Mouse (Mus musculus) gastrocnemius, adult 2 months (tissue): ENCODE data around the gene Fbxl8. TPM values are rescaled to one million over a fixed set of nuclear protein-coding genes. Genes with fewer than 3 reads are reported as not detected.
A peak's percentile ranks its signal among the peaks of the same experiment; 100 is the strongest.

Experiments
- DNase-seq: peaks from one replicate; pipeline ENCODE4 v3.0.0; 2022
- H3K27ac ChIP-seq: fragments of 200-600 bp; 2 replicates; pipeline ENCODE4 v1.8.1; 2022; ENCODE audit warnings: mild to moderate bottlenecking
- H3K4me3 ChIP-seq: fragments of 200-600 bp; 2 replicates; pipeline ENCODE4 v1.8.1; 2022; ENCODE audit warnings: mild to moderate bottlenecking, moderate library complexity
- CTCF ChIP-seq: fragments of 200-600 bp; IDR thresholded peaks from 2 replicates; pipeline ENCODE4 v1.8.1; 2022; ENCODE audit warnings: antibody characterized with exemption, mild to moderate bottlenecking, moderate library complexity
- intact Hi-C: fragments of 180-260 bp; cut with DNase I; formaldehyde crosslinking; loops from one replicate; pipeline ENCODE4 v1.15.1; 2025
- total RNA-seq, 2 experiments: library from RNA; stranded (reverse); gene quantifications; 2 replicates each; pipeline ENCODE4 v1.2.3; 2021

Fbxl8 gene
- total RNA-seq, 2 experiments from 2014 or later, result 1.0 to 1.1 TPM

GRCm38 (mm10) chr8:105237442-105238142 is 26.9 kb upstream of the Fbxl8 start:
- no peak for TF ChIP-seq CTCF
- Histone ChIP-seq H3K4me3 (no peak overlapping the region), H3K27ac (no peak overlapping the region)
- no peak for DNase-seq
- intact Hi-C loops, result no loop called here

DNA sequence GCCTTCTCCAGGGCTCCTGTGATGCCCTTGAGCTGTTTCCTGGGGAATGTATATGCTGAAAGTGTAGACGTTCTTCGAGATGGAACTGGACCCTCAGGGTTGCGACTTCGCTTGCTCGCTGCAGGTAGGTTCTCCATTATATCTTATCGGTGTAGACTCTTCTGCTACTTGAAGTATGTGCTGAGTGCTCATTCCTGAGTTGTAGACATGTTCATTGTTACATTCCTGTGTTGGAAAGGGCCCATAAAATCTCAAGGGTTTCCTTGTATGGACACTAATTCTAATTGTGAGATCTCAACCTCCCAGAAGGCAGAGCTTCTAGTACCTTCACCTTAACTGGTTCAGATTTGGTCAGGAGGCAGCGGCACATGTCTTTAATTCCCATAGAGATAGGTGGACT is 23.4 kb upstream of the Fbxl8 start:
- no peak for TF ChIP-seq CTCF
- intact Hi-C loops, result no loop called here
- H3K27ac ChIP-seq, result no peak overlapping the region
- no peak overlapping the region for H3K4me3 ChIP-seq
- no peak for DNase-seq

DNA sequence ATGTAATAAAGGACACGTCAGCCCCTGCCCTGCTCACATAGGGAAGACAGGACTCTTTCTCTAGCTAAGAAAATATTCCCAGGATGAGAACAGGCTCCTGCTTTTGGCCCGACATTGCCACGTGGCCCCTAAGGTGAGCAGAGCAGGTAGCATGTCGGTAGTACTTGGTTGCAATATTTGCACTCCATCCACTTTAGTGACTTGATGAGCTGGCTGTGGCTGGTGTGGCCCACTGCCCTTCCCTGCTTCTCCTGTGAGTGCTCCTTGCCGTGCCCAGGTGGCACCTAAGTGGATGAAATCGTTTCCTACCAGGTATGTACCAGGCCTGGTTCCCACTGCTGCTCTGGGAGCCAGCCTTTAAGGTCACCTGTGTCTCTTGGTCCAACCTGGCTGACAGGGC is 12.5 kb upstream of the Fbxl8 start:
- H3K4me3 ChIP-seq, result no peak overlapping the region
- intact Hi-C loops, result no loop called here
- DNase-seq, result no peak

DNA sequence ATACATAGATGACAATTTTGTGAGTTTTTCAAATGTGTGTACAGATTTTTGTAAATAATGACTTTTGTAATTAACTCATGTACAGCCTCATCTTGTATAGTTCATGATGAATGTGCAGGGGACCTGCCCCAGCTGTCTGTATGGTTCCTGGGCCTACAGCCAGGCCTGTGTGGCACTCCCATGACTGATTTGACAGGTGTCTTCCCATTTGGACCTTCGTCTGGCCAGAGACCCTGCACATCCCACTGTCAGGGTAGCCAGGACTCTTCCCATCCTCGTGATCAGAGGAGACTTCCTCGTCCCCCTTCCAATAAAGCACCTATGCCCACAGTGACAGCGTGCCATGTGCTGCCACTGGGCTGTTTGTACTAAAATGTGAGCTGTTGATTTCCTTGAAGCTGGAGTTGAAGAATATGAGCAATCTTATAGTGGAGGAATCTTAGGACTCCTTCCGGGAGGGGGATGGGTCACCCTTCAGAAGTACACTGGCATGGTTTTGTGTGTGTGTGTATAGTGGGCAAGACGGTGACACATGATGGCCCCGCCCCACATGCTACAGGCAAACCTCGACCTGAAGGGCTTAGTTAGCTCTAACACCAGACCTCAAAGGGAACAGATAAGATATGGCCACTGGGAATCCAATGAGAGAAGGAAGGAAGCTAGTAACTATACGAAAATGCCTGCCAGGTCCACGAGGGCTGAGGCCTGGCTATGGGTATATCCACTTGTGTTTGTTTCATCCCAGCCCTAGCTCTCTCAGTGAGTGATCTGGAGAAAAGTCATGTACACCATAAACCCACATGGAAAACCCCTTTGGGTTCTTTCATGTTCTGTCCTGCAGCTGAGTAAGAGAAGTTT is 11.5 kb upstream of the Fbxl8 start:
- intact Hi-C loops, result no loop called here
- DNase-seq, result no peak
- no peak for TF ChIP-seq CTCF
- Histone ChIP-seq H3K27ac (no peak overlapping the region), H3K4me3 (peak overlapping the region; percentile 90)

More for the DNA sequence above, 12.5 kb upstream of the Fbxl8 start:
- H3K27ac ChIP-seq, result no peak overlapping the region
- TF ChIP-seq CTCF, result no peak

DNA sequence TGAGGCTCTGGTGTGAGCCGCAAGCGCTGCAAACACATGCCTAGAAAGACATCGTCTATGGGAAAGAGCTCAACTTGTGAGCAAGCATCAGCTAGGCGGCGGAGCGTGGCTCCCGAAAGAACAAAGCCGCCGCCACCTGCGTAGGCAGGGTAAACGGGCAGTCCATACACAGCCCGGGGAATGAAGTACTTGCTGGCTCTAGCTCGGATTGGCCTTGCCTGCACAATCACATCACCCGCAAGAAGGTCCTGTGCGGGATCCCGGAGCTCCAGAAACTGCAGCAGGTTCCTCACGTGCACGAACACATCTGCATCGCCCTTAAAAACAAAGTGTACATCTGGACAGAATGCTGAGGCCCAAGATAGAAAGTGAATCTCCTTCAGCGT is 10.7 kb upstream of the Fbxl8 start:
- intact Hi-C loops, result no loop called here
- no peak for TF ChIP-seq CTCF
- H3K4me3 ChIP-seq, result peak overlapping the region; percentile 90
- peak overlapping the region; percentile 90 for H3K27ac ChIP-seq
- no peak for DNase-seq

GRCm38 (mm10) chr8:105254152-105254965 is 10.1 kb upstream of the Fbxl8 start:
- Histone ChIP-seq H3K4me3 (peak overlapping the region; percentile 90), H3K27ac (peak overlapping the region; percentile 90)
- TF ChIP-seq CTCF, result peak; percentile 89
- peak; percentile 93 for DNase-seq
- intact Hi-C loops, result no loop called here

- TF ChIP-seq CTCF, result no peak
- peak; percentile 88 for DNase-seq
- H3K4me3 ChIP-seq, result peak within 1 kb of the TSS; percentile 90
- H3K27ac ChIP-seq, result peak within 1 kb of the TSS; percentile 90
- intact Hi-C loops, result no loop called here
Measured at GRCm38 (mm10) chr8:105254966-105255350, 9.5 kb upstream of the Fbxl8 start, which contains the start of gene B3gnt9. TSS of gene B3gnt9 (minus strand) at chr8:105255153.

DNA sequence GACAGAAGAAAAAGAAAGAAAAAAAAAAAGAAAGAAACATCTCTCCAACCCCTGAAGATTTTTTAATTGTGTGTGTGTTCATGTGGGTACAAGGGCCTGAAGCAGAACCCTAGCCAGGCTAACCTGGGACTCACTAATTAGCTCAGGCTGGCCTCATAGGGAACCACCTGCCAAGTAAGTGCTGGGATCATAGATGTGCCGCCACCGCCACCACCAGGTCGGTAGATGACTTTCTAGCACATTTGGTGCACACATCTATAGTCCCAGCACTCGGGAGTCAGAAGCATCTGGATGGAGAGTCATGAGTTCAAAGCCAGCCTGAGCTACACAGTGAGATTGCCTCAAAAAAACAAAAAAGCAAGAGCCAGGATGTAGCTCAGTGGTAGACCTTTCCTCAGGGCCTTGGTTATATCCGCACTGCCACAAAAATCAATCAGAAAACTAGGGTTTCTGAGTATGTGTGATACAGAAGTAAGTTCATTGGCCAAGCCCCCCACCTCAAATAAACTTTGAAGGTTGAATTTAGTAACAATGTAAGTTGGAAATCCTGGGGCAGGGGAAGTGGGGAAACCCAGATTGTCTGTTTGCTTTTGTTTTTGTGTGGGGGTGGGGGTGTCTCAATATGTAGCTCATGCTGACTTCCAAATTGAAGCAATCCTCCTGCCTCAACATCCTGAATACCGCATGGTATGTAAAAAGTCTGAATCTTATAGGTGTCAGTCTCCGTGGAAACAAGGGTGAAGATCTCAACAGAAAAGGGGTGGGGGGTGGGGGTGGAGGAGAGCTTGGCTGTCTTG is 6.9 kb upstream of the Fbxl8 start:
- Histone ChIP-seq H3K27ac (no peak overlapping the region), H3K4me3 (no peak overlapping the region)
- DNase-seq, result no peak
- intact Hi-C loops, result loop anchor here (2.0 kb wide), 1 partner anchor 137 kb away; no protein-coding TSS in a partner anchor
- TF ChIP-seq CTCF, result no peak

DNA sequence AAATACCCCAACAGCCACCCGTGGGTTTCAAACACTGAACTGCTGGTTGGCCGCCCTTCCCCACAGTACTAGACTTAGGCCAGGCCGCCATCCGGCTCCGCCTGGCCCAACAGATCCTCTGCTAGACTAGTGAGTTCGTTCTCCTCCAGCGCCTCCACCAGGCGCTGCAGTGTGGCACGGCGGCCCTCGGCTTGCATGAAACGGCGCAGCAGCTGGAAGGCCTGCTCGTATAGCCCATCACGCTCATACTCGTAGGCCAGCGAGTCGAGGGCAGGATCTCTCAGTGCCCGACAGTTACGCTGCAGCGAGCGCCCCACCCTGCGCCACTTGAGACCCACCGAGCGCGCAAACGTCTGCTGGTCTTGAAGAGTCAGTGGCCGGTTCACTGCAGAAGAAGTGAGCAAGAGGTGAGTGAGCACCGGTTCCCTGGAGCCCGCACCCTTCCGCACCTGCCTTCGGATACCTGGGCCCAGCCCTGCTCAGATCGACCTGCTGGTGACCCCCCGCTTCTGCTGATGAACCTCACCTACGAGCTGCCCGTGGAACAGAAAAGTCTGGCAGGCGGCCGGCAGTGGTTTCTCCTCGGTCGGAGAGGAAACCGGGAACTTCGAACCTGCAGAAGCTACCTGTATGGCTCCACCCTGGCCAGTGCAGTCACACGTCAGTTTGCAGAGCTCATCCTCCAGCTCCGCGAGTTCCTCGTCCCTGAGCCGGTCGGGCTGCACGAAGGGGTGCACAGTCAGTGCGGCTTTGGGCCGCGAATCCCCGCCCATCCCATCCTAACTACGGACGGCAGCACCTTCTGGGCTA is 5.3 kb upstream of the Fbxl8 start:
- Histone ChIP-seq H3K27ac (no peak overlapping the region), H3K4me3 (peak overlapping the region; percentile 71)
- peak; percentile 49 for DNase-seq
- peak; percentile 6; the same call in 1 of the 2 replicates for TF ChIP-seq CTCF
- intact Hi-C loops, result loop anchor here (1.0 to 2.0 kb wide), 2 partner anchors 121 to 138 kb away; no protein-coding TSS in a partner anchor

DNA sequence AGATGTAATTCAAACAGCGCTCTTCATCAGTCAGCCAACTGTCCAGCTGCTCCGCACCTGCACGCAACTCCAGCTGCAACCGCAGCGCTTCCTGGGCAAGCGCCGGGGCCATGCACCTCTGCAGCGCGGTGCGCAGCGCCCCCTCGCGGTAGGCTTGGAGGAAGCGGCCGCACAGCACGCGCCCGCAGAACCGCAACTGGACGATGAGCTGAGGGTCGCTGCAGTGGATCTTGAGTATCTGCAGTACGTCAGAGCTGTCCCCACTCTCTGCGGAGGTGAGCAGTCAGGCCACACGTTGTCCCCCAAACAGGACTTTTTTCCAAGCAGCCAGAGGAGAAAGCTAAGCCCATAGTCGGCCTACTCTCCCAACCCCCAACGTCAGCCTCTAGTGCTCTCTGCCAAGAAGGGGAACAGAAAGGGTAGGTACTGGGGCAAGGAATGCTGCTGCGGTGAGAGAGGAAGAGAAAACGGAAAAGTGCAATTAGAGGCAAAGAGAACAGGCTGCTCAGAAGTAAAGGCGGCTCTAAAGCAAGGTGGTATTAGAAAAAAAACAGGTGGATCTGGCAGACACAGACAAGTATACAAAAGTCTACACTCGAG is 4.6 kb upstream of the Fbxl8 start:
- peak; percentile 85 for DNase-seq
- intact Hi-C loops, result loop anchor here (1.0 to 2.0 kb wide), 2 partner anchors 122 to 139 kb away; no protein-coding TSS in a partner anchor
- H3K27ac ChIP-seq, result no peak overlapping the region
- TF ChIP-seq CTCF, result peak; percentile 99; the same call in 1 of the 2 replicates
- peak overlapping the region; percentile 71 for H3K4me3 ChIP-seq
